Mouse (Mus musculus) thymus, adult 2 months (tissue): Measurements from ENCODE around the gene Cpvl.

Experiments used
- CTCF ChIP-seq: fragments of 200-500 bp; IDR thresholded peaks from 2 replicates; pipeline ENCODE4 v1.5.1; 2012; ENCODE audit warnings: mild to moderate bottlenecking, control low read depth, low read length, moderate library complexity, borderline replicate concordance; ENCODE audit not compliant: control insufficient read depth, poor library complexity, insufficient read depth; ENCODE audit errors: extremely low read depth
- POLR2A ChIP-seq: fragments of 200-500 bp; IDR thresholded peaks from 2 replicates; pipeline ENCODE4 v1.6.1; 2012; ENCODE audit warnings: mild to moderate bottlenecking, low read length, control low read depth, moderate library complexity; ENCODE audit not compliant: control insufficient read depth, poor library complexity, insufficient read depth; ENCODE audit errors: extremely low read depth

DNA sequence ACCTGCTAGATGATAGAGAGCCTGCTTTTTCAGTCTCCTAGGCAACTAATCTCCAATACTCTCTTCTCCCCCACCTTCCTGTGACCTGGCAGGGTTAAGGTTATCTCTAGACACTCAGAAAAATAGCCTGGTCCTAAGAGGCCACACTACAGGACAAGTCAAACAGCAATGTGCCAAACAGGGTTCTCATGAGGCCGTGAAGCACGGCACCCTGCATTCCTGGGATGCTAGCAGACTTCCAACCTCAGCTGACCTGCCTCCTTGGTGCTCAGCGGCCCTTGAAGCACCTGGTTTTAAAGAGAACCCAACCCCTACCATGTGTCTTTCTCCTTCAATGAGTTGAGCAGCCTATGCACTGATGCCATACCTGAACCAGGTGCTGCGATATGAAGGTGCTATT is 22.0 kb downstream of the Cpvl start:
- no peak for TF ChIP-seq POLR2A
- no peak for TF ChIP-seq CTCF
